Mouse (Mus musculus) kidney, adult 2 months (tissue): Measurements from ENCODE around the gene Chic1.

Source experiments
- CTCF ChIP-seq: fragments of 200-500 bp; conservative IDR thresholded peaks from 2 replicates; pipeline ENCODE4 v1.5.1; 2011; ENCODE audit warnings: low read depth, mild to moderate bottlenecking, control low read depth, low read length, moderate library complexity, mixed read lengths; ENCODE audit not compliant: insufficient read depth, insufficient read length
- POLR2A ChIP-seq: fragments of 200-500 bp; IDR thresholded peaks from one replicate; pipeline ENCODE4 v1.6.1; 2011; ENCODE audit warnings: low read depth, low read length, control low read depth

- TF ChIP-seq POLR2A = no peak
- no peak for TF ChIP-seq CTCF
Measured at GRCm38 (mm10) chrX:103405021-103405420, 48.7 kb downstream of the Chic1 start.
